Mouse (Mus musculus) embryonic fibroblast, embryonic 13.5 days (primary cell): Measurements from ENCODE around the gene Tpsab1.

Experiments used
- CTCF ChIP-seq: IDR thresholded peaks from 2 replicates; pipeline ENCODE4 v1.5.1; 2011; ENCODE audit warnings: mild to moderate bottlenecking, control low read depth, low read length, moderate library complexity, borderline replicate concordance; ENCODE audit not compliant: insufficient read depth
- POLR2A ChIP-seq: IDR thresholded peaks from 2 replicates; pipeline ENCODE4 v1.6.1; 2011; ENCODE audit warnings: low read depth, mild to moderate bottlenecking, control low read depth, low read length, moderate library complexity

DNA sequence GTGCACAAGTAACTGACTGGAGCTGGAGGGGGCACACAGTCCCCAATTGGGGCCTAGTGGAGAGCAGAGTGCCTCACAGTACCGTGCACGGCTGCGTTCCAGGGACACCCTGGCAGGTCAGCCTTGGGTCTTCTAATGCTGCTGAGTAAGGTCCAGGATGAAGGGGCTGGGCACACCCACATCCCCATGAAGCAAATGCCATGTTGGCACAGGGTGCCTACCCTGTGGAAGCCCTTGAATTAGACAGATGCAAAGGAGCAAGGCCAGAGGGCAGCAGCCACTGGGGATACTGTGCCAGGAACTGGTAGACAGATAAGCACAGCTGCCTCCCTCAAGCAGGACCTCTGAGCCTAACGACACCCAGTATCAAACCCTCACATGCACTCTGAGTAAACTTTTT, 49.2 kb upstream of the Tpsab1 start:
- TF ChIP-seq POLR2A = no peak
- no peak for TF ChIP-seq CTCF
